In the genomic region with DNA sequence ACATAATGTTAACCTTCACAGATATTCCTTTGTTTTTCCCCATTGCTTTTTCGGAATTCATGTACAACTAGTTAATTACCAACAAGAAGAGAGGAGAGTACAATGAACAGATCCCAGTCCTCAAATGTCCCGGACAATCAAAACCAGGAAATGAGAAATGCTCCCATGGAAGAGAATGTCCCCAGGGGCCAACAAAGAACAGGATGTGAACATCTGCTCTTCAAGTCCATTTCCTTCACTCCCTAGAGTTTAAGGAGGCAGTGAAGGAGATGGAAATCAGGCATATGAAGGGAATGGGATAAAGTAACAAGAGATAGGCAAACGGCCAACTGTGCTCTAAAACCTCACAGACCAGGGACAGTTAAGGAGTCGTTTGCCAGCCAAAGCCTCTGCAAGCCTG, we compare ENCODE assay signal across 10 mouse cellular contexts. TPM values are rescaled to one million over a fixed set of nuclear protein-coding genes. Genes with fewer than 3 reads are reported as not detected.
A peak's percentile ranks its signal among the peaks of the same experiment; 100 is the strongest.
DNase-seq lines count a peak whose midpoint lies in the region; ATAC-seq lines count a peak whose summit lies in the region.
"Had no signal": no experiment of that assay in that cellular context is flagged by ENCODE, and none has a peak within 500 bp of the region (broad histone marks: within the 10 kb centered on the region; RNA-seq: fewer than 3 reads in every experiment).

No protein-coding gene starts in this region.

- no peak overlapping the region for H3K4me2 ChIP-seq in intestine, embryonic 14.5 days (ENCODE audit: low read length)
- no peak overlapping the region for H3K4me2 ChIP-seq in intestine, embryonic 15.5 days (replicated peaks)

- no peaks in the 10 kb centered on the region for H3K36me3 ChIP-seq in intestine, embryonic 14.5 days (ENCODE audit: control insufficient read depth, insufficient read depth, low read length)
- H3K36me3 ChIP-seq in intestine, embryonic 15.5 days: no peaks in the 10 kb centered on the region

- ATAC-seq in intestine, embryonic 14.5 days (replicated peaks; ENCODE audit: low FRiP score, low TSS enrichment, low read depth): no peak
- no peak for ATAC-seq in intestine, embryonic 15.5 days

- H3K27me3 ChIP-seq in intestine, embryonic 14.5 days (replicated peaks; ENCODE audit: control insufficient read depth, insufficient read depth, low read length): no peaks in the 10 kb centered on the region
- H3K27me3 ChIP-seq in intestine, embryonic 15.5 days (replicated peaks): no peaks in the 10 kb centered on the region

- H3K9me3 ChIP-seq in intestine, embryonic 14.5 days (ENCODE audit: control insufficient read depth, low read length): no peaks in the 10 kb centered on the region
- no peaks in the 10 kb centered on the region for H3K9me3 ChIP-seq in intestine, embryonic 15.5 days
- H3K9me3 ChIP-seq: megakaryocyte, embryonic 14.5 days had no signal

- no peak overlapping the region for H3K9ac ChIP-seq in intestine, embryonic 14.5 days (ENCODE audit: low read length)
- H3K9ac ChIP-seq in intestine, embryonic 15.5 days: no peak overlapping the region

- no peak for DNase-seq in intestine, embryonic 14.5 days (ENCODE audit: low spot score)
- peak; percentile 55 for DNase-seq in embryo, embryonic 10 days (ENCODE audit: low spot score)
- peak; percentile 54 to 59 for DNase-seq in heart, postnatal 10 days
- peak; percentile 27 for DNase-seq in lung, postnatal 10 days
- DNase-seq in ovary, adult 18-20 months (ENCODE audit: low spot score): no peak
- DNase-seq in left cerebral cortex, adult 18-20 months (ENCODE audit: low spot score in 2 of 2): no peak
- DNase-seq in layer of hippocampus, adult 11-12 months (ENCODE audit: low spot score): no peak
- DNase-seq: layer of hippocampus, postnatal 36 days had no signal

- no peak overlapping the region for H3K4me3 ChIP-seq in intestine, embryonic 14.5 days (ENCODE audit: low read depth, low read length)
- no peak overlapping the region for H3K4me3 ChIP-seq in intestine, embryonic 15.5 days (replicated peaks)
- H3K4me3 ChIP-seq: megakaryocyte, embryonic 14.5 days had no signal

- H3K27ac ChIP-seq in intestine, embryonic 14.5 days (ENCODE audit: low read depth): 0 out of 2 replicates have a peak overlapping the region, but pooled peaks have one; percentile 2
- H3K27ac ChIP-seq in intestine, embryonic 15.5 days: no peak overlapping the region

- intact Hi-C loops in heart, postnatal 10 days (cut with DNase I): no loop called here

- H3K4me1 ChIP-seq in intestine, embryonic 14.5 days (replicated peaks; ENCODE audit: control insufficient read depth, insufficient read depth, low read length): peaks cover 10% of the 10 kb centered on the region; the same call in 1 of the 2 replicates
- H3K4me1 ChIP-seq in intestine, embryonic 15.5 days (replicated peaks): 0 out of 2 replicates have a peak, but pooled peaks cover 4% of the 10 kb centered on the region
- H3K4me1 ChIP-seq: megakaryocyte, embryonic 14.5 days had no signal

- WGBS in intestine, embryonic 14.5 days: 35% methylated on average over 4 of the region's 4 CpGs
- WGBS in intestine, embryonic 15.5 days: 35% methylated on average over 4 of the region's 4 CpGs

RNA-seq across cellular contexts. Expression of a gene that starts 53.3 kb away (rescaled TPM):
- 21.5 and 24.3 TPM in 2 replicates for polyA plus RNA-seq in intestine, embryonic 14.5 days (2014; fragmentation: Nextera tagmentation; extraction: Ambion mirVana)
- 15.9 and 16.9 TPM in 2 replicates for polyA plus RNA-seq in intestine, embryonic 15.5 days (2015; fragmentation: Nextera tagmentation; extraction: Ambion mirVana)
- total RNA-seq in heart, postnatal 10 days (2021): 10 to 100 TPM; 60.1 to 62.8 TPM
- total RNA-seq in left cerebral cortex, adult 18-20 months (2021): 1,000 to 10,000 TPM; 1,527 to 1,662 TPM

Comparison
In these comparisons a context has a peak if more than half of its experiments do, and no peak if none do; other contexts are left out.
1. DNase-seq: peak in embryo, embryonic 10 days (single experiment), heart, postnatal 10 days (2 of 2) and lung, postnatal 10 days (single experiment); none in intestine, embryonic 14.5 days (single experiment), ovary, adult 18-20 months (single experiment), left cerebral cortex, adult 18-20 months (0 of 2) and layer of hippocampus, adult 11-12 months (single experiment).
2. RNA of a gene that starts 53.3 kb away (total RNA-seq): 1,527 to 1,662 TPM in left cerebral cortex, adult 18-20 months; 60.1 to 62.8 TPM in heart, postnatal 10 days; every median in the first group is over 10 times any median in the second.